Mouse (Mus musculus) 3T3-L1 (cell line): ENCODE measurements around the gene Kdm1b.
A peak's percentile ranks its signal among the peaks of the same experiment; 100 is the strongest.

Source experiments
- DNase-seq: peaks from one replicate; pipeline ENCODE4 v3.0.0-alpha.2; 2015; ENCODE audit warnings: low read depth, low spot score

The Kdm1b gene

DNA sequence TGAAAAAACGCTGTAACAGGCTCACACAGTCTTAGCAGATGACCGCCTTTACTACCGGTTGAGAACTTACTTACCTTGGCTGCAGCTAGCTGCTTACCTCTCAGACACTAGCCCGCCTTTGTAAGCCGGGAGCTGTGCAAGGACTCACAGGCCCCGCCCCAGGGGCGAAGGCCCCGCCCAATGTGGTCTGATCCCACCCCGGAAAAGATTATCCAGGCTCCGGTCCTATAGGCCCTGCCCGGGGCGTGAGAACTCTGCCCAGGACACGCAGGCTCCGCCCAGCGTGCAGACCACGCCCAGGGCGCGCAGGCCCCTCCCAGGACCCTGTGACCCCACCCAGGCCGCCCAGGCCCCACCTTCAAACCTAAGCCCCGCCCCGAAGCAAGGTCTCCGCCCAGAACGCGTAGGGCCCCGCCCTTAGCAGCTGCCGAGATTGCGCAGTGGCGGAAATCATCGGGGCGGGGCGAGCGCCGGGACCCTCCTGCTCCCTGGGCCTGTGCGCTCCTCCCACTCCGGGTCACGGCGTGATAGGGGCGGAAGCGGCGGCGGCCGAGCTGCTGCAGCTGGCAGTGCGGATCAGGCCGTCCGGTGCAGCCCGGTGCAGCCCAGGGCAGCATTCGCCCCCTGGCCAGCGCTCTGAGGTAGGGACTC lies at the start of gene Kdm1b:
Gene Kdm1b (plus strand): TSS at position 470 of the 651 bp plus-strand sequence.
- DNase-seq, result peak; percentile 97

DNA sequence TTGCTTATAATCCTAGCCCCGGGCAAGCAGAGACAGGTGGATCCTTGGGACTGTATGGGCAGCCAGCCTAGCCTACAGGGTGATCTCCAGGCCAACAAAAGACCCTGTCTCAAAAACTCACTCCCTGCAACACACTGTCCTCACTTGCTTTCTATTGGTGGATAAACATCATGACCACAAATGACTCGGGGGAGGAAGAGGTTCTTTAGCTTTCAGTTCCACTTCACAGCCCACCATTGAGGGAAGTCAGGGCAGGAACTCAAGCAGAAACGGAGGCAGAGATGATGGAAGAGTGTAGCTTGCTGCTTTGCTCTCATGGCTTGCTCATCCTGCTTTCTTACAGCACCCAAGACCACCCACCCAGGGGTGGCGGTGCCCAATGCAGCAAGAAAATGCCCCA lies 45.9 kb upstream of the Kdm1b start:
- DNase-seq, result no peak

DNA sequence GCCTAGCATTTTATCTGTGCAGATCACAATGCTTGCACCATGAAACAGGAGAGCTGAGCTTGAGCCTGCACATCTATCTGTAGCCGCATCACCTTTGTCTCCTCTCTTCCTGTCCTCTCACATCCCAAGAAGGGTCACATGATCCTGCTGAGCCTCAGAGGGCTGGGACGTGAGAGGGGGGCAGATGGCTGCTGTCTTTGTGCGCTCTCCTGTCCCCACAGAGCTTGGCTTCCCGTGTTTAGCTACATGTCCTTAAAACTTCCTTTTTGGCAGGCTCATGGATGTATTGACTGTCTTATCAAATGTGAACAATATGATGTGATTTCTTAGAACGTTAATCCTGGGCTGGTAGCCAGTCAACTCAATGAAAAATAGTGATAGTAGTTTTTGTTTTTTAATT lies 43.8 kb upstream of the Kdm1b start:
- DNase-seq, result no peak

DNA sequence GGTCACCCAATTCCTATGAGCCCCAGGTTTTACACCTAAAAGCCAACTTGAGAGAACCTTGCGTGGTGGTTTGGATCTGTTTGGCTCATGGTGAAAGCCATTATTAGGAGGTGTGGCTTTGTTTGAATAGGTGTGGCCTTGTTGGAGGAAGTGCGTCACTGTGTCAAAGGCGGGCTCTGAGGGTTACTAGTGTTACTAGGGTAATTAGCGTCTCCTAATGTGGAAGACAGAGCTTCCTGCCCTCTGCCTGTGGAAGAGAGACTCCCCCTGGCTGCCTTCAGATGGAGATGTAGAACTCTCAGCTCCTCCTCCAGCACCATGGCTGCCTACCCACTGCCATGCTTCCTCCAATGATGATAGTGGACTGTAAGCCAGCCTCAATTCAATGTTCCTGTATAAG lies 41.7 kb upstream of the Kdm1b start:
- DNase-seq, result no peak

DNA sequence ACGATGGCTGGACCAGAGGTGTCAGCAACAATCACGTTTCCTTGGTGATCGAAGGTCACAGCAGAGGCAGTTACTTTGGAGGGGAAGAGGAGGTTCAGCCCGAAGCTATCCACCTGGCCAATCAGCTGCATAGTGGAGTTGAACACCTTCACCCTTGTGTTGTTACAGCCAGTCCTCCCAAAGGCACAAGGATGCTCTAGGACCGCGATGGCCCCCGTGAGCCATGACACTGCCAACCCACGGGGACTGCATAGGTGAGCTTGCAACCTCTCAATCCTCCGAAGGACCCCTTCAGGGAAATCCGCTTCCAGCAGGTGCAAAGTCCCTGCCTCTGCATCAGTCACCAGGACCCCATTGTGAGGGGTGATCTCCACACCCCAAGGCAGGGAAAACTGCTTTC lies 29.6 kb upstream of the Kdm1b start:
- DNase-seq, result no peak

DNA sequence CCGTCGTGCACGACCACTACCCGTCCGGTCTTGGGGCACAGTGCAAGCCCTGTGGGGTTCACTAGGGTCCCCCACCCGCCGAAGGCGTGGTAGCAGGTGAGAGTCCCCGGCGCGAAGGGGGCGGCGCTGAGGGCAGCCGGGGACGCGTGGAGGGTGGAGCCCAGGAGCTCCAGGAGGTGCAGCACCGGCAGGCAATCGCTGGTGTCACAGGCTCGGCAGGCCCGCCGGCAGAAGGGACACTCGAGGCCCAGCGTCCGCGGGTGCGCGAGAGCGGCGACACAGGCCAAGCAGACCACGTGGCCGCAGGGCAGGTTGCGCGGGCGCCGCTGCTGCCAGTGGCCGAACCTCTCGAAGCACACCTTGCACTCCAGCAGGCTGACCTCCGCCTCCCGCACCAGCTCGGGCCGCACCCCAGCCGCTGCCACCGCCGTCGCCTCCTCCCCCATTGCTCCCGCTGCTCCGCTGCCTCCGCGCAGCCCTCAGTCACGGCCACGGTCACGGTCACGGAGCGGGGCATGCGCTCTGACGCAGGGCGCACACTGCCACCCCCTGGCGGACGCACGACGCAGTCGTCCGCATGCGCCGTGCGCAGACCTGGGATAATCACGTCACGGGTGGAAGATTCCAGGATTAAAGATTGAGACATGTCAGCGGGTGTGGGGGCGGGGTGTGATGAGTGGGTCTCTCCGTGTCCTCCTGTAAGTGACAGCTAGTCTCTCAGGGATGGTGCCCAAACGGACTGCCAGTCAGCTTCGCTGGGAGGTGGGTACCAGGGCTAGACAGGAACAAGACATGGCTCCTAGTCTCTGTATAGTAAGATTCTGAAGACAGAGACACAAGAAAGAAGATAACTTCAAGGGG lies 28.7 kb upstream of the Kdm1b start, which contains the start of gene Nhlrc1:
Gene Nhlrc1 (minus strand): TSS at position 517 of the 861 bp plus-strand sequence.
- no peak for DNase-seq

DNA sequence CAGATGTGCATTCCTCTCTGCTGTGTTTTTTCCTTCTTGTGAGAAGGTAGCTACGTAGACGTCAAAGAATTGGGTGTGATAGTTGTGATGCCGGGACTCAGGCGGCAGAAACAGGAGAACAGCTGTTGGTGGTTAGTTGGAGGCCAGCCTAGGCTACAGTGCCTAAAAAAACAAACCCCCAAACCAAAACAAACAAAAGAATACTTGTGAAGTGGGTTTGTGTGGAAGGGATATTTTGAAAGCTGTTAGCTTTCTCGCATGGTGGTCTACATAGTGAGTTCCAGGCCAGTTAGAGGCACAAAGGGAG lies 28.2 kb upstream of the Kdm1b start:
- no peak for DNase-seq

DNA sequence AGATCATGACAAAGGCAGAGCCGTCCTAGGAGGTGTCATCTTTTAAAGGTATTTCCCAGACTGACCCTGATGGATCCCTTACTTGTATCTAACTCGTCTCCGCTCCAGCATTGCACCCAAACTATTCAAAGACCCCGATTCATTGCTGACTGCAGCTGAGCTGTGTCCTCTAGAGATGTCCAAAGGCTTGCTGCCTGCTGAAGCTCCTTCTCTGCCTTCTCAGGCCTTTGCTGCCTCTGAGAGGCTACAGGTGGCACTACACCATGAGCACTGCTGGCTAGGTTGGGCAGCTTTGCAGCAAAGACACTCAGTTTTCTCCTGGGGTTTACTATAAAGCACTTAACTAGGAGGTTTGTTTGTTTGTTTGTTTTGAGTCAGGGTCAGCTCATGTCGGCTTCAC lies 26.0 kb upstream of the Kdm1b start:
- DNase-seq, result peak; percentile 45

DNA sequence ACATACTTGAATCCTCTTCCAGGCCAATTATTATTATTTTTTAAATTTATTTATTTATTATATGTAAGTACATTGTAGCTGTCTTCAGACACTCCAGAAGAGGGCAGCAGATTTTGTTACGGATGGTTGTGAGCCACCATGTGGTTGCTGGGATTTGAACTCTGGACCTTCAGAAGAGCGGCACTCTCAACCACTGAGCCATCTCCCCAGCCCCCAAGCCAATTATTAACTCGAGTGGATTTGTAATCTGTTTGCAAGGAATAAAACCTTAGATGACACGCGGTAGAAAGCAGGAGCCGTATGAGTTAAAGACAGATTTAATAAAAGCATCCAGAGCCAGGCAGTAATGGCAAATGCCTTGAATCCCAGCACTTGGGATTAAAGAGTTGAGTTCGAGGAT lies 23.5 kb upstream of the Kdm1b start:
- DNase-seq, result no peak

DNA sequence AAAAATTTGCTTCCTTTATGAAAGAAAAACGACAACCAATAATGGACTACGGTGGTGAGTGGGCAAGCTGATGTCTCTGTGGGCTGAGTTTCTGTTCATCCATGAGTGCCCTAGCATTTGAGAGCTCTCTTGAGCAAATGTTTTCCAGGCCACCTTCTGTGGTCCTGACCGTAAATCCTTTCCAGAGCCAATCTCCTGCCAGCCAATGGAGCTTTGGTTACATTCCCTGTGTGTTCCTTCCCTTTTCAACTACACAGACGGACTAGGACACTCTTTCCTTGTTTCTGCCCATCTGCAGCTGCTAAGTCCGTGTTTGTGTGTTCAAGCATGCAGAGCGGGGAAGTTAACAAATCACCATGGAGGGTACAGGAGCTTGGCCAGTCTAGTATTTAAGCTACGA lies 22.5 kb upstream of the Kdm1b start:
- DNase-seq, result no peak

DNA sequence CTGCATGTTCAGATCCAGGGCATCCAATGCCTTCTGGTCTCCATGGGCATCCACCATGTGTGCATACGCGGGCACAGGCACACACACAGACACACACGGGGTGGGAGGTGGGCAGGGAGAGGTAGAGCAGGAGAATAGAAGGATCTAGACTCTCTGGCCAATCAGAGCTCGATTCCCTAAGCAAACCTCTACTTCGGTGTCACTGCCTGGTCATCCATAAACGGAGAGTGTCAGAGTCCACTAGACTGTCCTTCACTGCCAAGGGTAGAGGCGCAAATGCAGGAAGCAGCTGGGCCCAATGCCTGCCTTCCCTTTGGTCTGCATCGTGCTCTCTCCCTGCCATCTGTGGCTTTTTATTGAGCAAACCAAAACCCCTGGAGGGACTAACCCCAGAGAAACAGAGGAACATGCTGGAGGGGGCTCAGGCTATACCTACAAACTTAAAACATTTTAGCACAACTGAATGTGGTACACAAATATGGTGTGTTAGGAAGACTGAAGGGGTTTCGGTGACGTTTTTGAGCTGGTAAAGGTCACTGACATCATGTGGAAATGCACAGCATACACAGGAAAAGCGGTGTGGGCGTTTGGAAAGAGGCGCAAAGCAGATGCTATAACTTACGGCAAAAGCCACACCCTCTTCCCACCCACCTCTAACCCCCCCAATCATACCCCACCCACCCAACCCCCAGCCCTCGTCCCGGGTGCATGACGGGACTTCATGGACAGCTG lies 12.8 kb upstream of the Kdm1b start:
- DNase-seq, result no peak

DNA sequence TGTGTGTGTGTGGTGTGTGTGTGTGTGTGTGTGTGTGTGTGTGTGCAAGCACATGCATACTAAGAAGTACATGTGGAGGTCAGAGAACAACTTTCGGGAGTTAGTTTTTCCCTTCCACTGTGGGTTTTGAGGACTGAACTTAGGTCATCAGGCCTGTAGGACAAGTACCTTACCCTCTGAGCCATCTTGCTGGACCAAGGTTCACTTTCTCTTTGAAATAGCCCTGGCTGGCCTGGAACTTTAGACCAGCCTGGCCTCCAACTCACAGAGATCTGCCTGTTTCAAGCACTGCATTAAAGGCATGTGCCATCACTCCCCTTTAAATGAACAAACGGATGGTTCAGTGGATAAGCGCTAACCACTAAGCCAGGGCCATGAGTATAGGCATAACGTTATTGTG lies 9.7 kb upstream of the Kdm1b start:
- no peak for DNase-seq

DNA sequence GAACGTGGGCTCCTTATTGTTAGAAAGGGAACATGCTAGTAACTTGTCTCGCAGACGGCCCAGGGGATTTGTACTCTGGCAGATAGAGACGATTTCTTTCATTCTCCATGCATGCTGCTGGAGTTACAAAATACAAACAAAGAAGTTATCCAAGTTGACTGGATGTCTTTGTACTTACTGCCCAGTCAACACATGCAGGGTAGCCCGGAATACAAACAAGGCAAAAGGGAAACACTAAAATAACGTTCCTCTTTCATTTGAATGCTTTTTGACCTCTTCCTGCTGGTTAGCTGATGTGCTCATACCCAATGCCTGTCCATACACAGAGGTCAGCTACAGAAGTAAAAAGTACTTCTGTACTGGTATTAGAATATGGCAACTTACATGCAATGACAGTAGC lies 5.4 kb upstream of the Kdm1b start:
- no peak for DNase-seq

DNA sequence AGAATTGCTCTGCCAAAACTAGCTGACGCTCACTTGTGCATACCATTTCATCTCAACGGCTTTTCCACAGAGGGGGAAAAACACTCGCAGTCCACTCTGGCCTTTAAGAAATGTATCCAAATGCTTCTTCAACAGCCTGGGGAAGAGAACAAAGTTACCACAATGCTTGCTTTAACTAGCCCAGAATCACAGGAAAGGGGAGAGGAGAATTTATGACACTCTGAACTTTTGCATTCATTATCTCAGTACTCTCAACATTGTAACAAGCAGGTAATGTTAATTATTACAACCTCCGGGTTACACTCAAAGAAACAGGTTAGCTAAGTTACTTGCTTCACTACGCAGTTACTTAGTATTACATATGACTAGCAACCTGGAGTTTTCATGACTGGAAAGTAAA lies 3.2 kb upstream of the Kdm1b start:
- no peak for DNase-seq

DNA sequence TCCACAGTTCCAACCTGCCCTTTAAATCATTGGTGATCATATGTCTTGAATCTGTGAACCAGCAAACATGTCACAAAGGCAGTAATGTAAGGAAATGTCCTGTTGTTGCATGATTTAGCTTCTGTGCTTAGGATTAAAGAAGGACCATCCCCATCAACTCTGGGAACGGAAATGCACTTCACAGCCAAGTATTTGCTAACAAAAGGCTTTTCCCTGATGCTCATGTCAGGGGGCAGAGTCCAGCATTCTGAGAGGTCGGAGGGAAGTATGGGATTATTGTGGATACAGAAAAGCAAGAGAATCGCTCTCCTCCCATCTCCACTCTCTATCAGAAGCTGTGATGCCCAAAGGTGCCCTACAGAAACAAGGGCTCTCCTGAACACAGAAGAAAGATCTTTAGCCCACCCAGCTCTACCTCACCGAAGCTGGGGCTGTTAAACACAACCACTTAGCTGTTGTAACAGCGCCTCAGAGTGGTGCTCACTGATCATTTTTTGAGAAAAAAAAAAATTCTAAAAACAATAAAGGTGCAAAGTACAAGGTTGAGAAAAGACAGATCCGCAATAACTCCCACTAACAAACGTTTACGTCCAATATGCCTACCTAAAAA lies 1.2 kb upstream of the Kdm1b start:
- peak; percentile 15 for DNase-seq

DNA sequence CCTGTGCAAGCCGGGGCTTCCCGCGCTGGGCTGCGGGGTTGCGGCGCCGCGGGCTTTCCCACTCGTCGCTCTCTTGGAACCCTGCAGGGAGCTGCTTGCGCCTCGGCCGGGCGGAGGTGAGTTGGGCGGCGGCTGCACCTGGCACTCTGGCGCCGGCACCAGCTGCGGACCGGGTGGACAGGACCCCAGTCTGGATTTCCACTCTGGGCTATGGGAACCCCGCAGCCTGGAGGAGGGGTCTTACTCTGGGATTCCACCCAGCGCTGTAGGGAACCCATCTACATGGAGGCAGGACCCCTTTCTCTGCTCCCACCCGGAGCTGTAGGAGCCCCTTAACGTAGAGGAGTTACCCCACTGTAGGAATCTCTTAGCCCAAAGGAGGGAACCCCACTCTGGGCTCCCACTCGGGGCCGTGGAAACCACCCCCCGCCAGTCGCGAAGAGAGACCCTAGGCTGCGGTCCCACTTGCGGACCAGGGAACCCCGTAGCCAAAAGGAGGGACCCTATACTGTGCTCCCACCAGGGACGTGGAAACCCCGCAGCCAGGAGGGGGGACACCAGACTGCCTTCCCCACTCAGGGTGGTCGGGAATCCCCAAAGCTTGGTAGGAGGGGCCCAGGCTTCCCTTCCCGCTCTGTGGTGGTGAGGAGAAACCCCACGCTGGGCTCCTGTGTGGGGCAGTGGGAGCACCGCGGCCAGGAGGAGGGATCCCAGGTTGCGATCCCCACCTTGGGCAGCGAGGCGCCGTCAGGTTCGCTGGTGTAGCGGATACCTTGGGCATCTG lies 726 bp downstream of the Kdm1b start:
- DNase-seq, result no peak

DNA sequence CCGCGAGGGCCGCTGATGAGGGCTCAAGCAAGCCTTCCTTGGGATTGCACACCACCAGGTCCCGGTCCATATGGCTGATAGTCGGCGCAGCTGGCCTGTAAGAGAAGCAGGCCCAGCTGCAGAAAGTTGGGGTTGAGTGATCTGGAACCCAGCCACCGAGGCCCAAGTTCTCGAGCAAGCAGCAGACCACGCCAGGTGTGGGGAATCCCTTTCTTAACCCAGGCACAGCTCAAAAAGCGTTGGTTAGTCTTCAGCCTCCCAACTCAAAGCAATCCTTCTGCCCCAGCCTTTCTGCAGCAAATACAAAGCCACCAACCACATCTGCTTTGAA lies 1.3 kb downstream of the Kdm1b start, which contains the start of gene Tpmt:
Gene Tpmt (minus strand): TSS at position 121 of the 331 bp plus-strand sequence.
- peak; percentile 9 for DNase-seq

DNA sequence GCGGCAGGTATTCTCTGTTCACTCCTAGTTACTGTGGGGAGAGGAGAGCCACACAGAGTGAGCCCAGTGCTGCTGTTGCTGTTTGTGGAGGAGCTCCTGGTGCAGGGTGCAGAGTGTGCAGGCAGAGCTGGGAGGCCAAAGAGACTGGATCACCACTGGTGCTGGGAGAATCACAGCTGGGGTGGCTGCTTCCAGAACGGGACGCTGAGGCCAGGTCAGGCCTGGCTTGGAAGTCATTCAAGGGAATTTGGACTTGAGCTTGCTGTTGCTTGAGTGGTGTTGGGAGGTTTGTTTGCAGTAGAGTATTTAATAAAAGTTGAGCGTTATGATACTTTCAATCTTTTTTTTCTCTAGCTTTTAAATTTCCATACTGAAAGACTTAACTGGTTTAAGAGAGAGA lies 4.7 kb downstream of the Kdm1b start:
- no peak for DNase-seq

DNA sequence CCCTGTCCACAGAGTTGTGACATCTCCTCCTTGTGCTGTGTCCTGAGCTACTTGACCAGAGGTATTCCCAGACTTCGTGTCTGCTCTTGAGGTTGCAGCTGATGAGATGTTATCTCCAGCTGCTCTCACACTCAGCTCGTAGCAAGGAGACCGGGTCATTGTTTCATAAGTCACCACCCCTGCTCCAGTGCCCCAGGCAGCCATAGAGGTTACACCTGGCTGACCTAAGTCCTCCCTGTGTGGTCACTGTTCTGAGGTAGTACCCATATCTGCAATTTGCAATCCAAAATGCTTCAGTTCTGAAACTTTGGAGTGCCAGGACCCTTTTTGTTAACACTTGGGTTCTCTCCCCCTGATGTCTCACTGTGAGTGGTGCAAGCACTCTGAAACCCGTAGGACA lies 6.7 kb downstream of the Kdm1b start:
- DNase-seq, result no peak

DNA sequence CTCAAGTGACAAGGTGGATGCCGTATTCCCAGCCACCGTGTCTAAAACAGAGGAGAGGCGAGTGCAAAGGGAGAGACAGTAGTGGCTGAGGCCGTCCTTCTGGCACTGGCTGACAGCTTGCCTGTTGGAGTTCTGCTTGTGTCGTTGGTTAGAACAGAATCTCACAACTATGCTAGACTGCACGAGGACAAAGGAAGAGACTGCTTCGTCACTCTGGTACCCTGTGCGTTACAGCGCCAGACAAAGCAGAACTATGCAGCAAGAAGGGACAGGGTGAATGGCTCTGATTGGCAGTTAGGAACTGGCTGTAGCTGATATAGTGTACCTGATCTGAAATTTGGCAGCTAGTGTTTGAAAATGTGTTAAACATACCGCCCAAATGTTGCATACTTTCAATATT lies 10.7 kb downstream of the Kdm1b start:
- DNase-seq, result no peak

DNA sequence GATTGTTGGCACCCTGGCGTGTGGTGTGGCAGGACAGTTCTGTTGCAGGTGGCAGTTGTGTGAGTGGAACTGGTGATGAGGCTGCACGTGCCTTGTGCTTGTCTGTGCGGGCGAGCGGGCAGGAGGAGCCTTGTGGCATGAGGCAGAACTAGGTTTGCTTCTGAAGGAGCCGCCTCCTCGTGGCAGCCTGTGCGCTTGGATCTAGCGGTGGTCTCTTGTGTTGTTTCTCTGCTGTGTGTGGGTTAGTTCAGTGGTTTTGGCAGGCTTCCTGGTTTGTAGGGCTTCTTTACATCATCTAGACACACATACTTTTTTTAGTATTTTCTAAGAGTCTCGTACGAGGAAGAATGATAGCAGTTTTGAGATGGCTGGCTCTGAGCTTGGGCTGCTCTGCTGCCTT lies 12.8 kb downstream of the Kdm1b start:
- DNase-seq, result no peak

DNA sequence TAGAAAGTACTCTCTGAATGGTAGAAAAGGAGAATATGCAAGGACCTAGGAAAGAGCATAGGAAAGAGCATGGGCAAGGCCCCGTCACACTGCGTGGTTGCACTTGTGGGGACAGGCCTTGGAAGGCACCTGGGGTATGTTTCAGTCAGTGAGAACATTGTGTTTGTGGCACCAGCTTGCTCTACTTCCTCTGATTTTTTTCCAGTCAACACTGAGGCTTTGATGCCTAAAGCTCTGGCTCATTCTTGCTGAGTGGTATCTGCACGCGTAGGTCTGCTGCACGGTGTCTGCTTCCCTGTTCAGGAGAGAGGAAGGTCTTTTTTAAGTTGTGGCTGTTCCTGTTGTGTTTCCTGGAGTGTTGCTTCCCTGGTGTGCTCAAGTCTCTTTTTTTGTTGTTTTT lies 13.5 kb downstream of the Kdm1b start:
- no peak for DNase-seq
